Mouse (Mus musculus): Measurements from ENCODE around the gene Myzap. TPM values are rescaled to one million over a fixed set of nuclear protein-coding genes. Genes with fewer than 3 reads are reported as not detected.

The Myzap gene
- polyA plus RNA-seq (2015; fragmentation: Nextera tagmentation; extraction: Ambion mirVana) = 9.7 and 12.0 TPM in 2 replicates

DNA sequence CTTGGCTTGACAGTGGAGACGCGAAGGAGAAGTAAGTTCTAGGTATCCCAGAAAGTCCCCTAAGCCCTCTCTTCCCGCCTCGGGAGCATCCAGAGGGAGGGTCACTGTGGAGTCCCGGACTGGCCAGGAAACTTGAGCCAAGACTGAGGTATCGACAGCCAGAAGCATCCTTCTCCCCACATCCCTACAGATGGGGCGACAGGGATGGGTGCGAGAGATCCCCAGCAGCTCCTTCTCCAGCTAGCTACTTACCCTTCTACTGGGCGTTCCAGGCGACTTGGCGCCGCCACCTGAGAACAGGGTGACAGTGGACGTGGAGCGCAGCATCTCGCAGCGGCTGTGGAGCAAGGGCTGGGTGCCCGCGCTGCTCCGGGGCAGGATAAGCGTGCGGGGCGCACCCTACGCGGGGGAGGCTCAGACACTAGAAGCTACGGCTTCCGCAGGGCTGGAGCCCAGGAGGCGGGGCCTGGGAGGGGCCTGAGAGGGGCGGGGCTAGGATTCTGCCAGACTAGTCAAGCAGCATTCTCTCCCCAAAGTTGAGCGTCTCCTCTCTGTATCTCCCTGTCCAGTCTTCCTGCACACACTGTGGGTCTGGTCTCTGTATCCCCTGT, at the start of gene Myzap:
TSS of gene Myzap (minus strand) at position 423 of the 611 bp plus-strand sequence.
- Histone ChIP-seq H3K27ac (ENCODE audit: low read depth, low read length) (peak within 1 kb of the TSS; percentile 70), H3K27me3 (replicated peaks; ENCODE audit: control insufficient read depth, insufficient read depth, low read length) (no peaks in the 10 kb centered on the region), H3K36me3 (ENCODE audit: control insufficient read depth, insufficient read depth) (no peaks in the 10 kb centered on the region), H3K9me3 (ENCODE audit: control insufficient read depth) (no peaks in the 10 kb centered on the region), H3K4me2 (replicated peaks; ENCODE audit: low read depth) (peak within 1 kb of the TSS; percentile 90), H3K9ac (ENCODE audit: low read depth, low read length) (peak within 1 kb of the TSS; percentile 51; the same call in 1 of the 2 replicates), H3K4me1 (replicated peaks; ENCODE audit: control insufficient read depth, insufficient read depth, low read length) (peaks cover 11% of the 10 kb centered on the region), H3K4me3 (ENCODE audit: low read depth, low read length) (peak within 1 kb of the TSS; percentile 56)
- peak; percentile 87 for ATAC-seq
- no peak for TF ChIP-seq CTCF (IDR thresholded peaks at IDR 0.05; ENCODE audit: low read depth)
- WGBS = 2% methylated on average over 29 of the region's 29 CpGs

- 81% methylated on average over 4 of the region's 4 CpGs for WGBS
- no peak for ATAC-seq
- no peaks in the 10 kb centered on the region for H3K36me3 ChIP-seq (ENCODE audit: control insufficient read depth, insufficient read depth)
- no peaks in the 10 kb centered on the region for H3K9me3 ChIP-seq (ENCODE audit: control insufficient read depth)
- no peak overlapping the region for H3K4me3 ChIP-seq (ENCODE audit: low read depth, low read length)
- no peak for TF ChIP-seq CTCF (IDR thresholded peaks at IDR 0.05; ENCODE audit: low read depth)
- H3K27me3 ChIP-seq (replicated peaks; ENCODE audit: control insufficient read depth, insufficient read depth, low read length) = no peaks in the 10 kb centered on the region
- H3K4me2 ChIP-seq (replicated peaks; ENCODE audit: low read depth) = no peak overlapping the region
- no peaks in the 10 kb centered on the region for H3K4me1 ChIP-seq (replicated peaks; ENCODE audit: control insufficient read depth, insufficient read depth, low read length)
- no peak overlapping the region for H3K27ac ChIP-seq (ENCODE audit: low read depth, low read length)
- no peak overlapping the region for H3K9ac ChIP-seq (ENCODE audit: low read depth, low read length)
These were observed 48.3 kb upstream of the Myzap start for GRCm38 (mm10) chr9:71640361-71640927.

DNA sequence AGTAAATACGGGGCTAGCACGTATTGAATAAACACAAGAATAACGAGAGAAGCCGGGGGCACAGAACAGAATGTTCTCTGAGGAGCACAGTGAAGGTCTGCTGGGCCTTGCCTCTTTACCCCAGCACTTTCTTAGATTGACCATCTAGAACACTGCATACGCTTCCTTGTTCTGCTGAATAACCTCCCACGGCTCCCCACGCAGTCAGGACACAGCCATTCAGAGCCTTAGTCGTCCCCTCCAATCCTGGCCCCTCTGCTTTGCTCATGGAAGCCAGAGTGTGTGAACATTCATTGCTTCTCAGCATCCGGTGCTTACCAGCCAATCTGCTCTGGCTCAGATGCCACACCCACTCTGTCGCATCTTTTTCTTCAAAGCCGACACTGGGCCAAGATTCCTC, 46.0 kb upstream of the Myzap start:
- TF ChIP-seq CTCF (IDR thresholded peaks at IDR 0.05; ENCODE audit: low read depth) = no peak
- H3K4me1 ChIP-seq (replicated peaks; ENCODE audit: control insufficient read depth, insufficient read depth, low read length) = no peaks in the 10 kb centered on the region
- H3K27me3 ChIP-seq (replicated peaks; ENCODE audit: control insufficient read depth, insufficient read depth, low read length) = no peaks in the 10 kb centered on the region
- no peak for ATAC-seq
- no peak overlapping the region for H3K4me2 ChIP-seq (replicated peaks; ENCODE audit: low read depth)
- 68% methylated on average over 11 of the region's 11 CpGs for WGBS
- H3K36me3 ChIP-seq (ENCODE audit: control insufficient read depth, insufficient read depth) = no peaks in the 10 kb centered on the region
- H3K27ac ChIP-seq (ENCODE audit: low read depth, low read length) = no peak overlapping the region
- no peaks in the 10 kb centered on the region for H3K9me3 ChIP-seq (ENCODE audit: control insufficient read depth)
- H3K9ac ChIP-seq (ENCODE audit: low read depth, low read length) = no peak overlapping the region
- no peak overlapping the region for H3K4me3 ChIP-seq (ENCODE audit: low read depth, low read length)

GRCm38 (mm10) chr9:71636854-71637253, 44.7 kb upstream of the Myzap start:
- H3K27me3 ChIP-seq (replicated peaks; ENCODE audit: control insufficient read depth, insufficient read depth, low read length) = no peaks in the 10 kb centered on the region
- H3K9me3 ChIP-seq (ENCODE audit: control insufficient read depth) = no peaks in the 10 kb centered on the region
- TF ChIP-seq CTCF (IDR thresholded peaks at IDR 0.05; ENCODE audit: low read depth) = no peak
- 88% methylated on average over 1 of the region's 1 CpGs for WGBS
- H3K4me3 ChIP-seq (ENCODE audit: low read depth, low read length) = no peak overlapping the region
- H3K27ac ChIP-seq (ENCODE audit: low read depth, low read length) = no peak overlapping the region
- H3K9ac ChIP-seq (ENCODE audit: low read depth, low read length) = no peak overlapping the region
- no peak overlapping the region for H3K4me2 ChIP-seq (replicated peaks; ENCODE audit: low read depth)
- H3K36me3 ChIP-seq (ENCODE audit: control insufficient read depth, insufficient read depth) = no peaks in the 10 kb centered on the region
- no peaks in the 10 kb centered on the region for H3K4me1 ChIP-seq (replicated peaks; ENCODE audit: control insufficient read depth, insufficient read depth, low read length)
- no peak for ATAC-seq

DNA sequence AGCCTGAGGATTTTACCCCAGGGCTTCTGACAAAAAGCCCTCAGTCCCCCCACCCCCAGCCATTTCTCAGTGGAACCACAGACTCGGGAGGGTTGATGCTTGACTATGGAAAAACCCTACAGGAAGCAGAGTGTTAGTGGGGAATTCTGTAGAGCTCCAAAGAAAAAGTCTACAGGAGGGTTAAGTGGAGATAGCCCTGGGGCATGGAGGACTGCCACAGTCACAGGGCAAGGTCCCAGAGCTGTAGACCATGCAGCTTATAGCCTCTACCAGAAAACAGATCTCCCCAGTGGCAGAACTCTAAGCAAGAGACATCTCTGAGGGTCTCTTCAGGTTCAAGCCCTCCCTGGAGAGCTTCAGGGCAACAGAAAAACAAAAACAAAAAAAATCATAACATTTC, 43.5 kb upstream of the Myzap start:
- H3K9ac ChIP-seq (ENCODE audit: low read depth, low read length) = no peak overlapping the region
- H3K36me3 ChIP-seq (ENCODE audit: control insufficient read depth, insufficient read depth) = no peaks in the 10 kb centered on the region
- H3K27me3 ChIP-seq (replicated peaks; ENCODE audit: control insufficient read depth, insufficient read depth, low read length) = no peaks in the 10 kb centered on the region
- H3K4me1 ChIP-seq (replicated peaks; ENCODE audit: control insufficient read depth, insufficient read depth, low read length) = no peaks in the 10 kb centered on the region
- H3K9me3 ChIP-seq (ENCODE audit: control insufficient read depth) = no peaks in the 10 kb centered on the region
- no peak overlapping the region for H3K4me3 ChIP-seq (ENCODE audit: low read depth, low read length)
- TF ChIP-seq CTCF (IDR thresholded peaks at IDR 0.05; ENCODE audit: low read depth) = no peak
- WGBS = 75% methylated on average over 1 of the region's 1 CpGs
- no peak for ATAC-seq
- no peak overlapping the region for H3K27ac ChIP-seq (ENCODE audit: low read depth, low read length)
- H3K4me2 ChIP-seq (replicated peaks; ENCODE audit: low read depth) = no peak overlapping the region

- ATAC-seq = no peak
- H3K27me3 ChIP-seq (replicated peaks; ENCODE audit: control insufficient read depth, insufficient read depth, low read length) = no peaks in the 10 kb centered on the region
- H3K4me1 ChIP-seq (replicated peaks; ENCODE audit: control insufficient read depth, insufficient read depth, low read length) = no peaks in the 10 kb centered on the region
- H3K9me3 ChIP-seq (ENCODE audit: control insufficient read depth) = no peaks in the 10 kb centered on the region
- TF ChIP-seq CTCF (IDR thresholded peaks at IDR 0.05; ENCODE audit: low read depth) = no peak
- H3K36me3 ChIP-seq (ENCODE audit: control insufficient read depth, insufficient read depth) = peaks cover 6% of the 10 kb centered on the region; the same call in 1 of the 2 replicates
- H3K27ac ChIP-seq (ENCODE audit: low read depth, low read length) = no peak overlapping the region
- H3K4me3 ChIP-seq (ENCODE audit: low read depth, low read length) = no peak overlapping the region
- no peak overlapping the region for H3K9ac ChIP-seq (ENCODE audit: low read depth, low read length)
- H3K4me2 ChIP-seq (replicated peaks; ENCODE audit: low read depth) = no peak overlapping the region
- WGBS = 88% methylated on average over 2 of the region's 2 CpGs
These were observed 42.8 kb upstream of the Myzap start for GRCm38 (mm10) chr9:71634916-71635315.

All from intestine, postnatal 0 days (tissue).